Mouse (Mus musculus): ENCODE measurements at regions not wholly inside any gene's neighbourhood (a gene's known extent, or its start where the extent isn't known, plus 50 kb on each side); places are given as distances from the start of the nearest gene placed in this dataset.

GRCm38 (mm10) chr4:140312635-140313034 lies 66.1 kb upstream of the Igsf21 start:
- no peak for DNase-seq (ENCODE audit: low spot score)

GRCm38 (mm10) chr4:140307481-140307880 lies 60.9 kb upstream of the Igsf21 start:
- DNase-seq (ENCODE audit: low spot score) = no peak

DNA sequence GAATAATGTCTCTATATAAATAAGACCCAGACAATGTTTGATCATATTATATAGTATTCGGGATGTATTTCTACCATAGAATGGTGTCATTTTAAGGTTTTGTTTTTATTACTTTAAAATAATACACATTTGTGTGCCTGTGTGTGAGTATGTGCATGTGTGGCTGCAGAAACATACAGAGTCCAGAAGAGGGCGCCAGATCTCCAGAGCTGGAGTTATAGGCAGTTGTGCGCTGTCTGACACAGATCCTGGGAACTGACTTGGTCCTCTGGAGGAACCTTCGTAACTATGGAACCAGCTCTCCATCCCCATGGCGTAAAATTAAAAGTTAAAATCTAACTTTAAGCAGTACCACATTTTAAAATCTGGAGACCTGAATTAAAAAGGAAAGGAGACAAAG lies 58.4 kb upstream of the Igsf21 start:
- no peak for DNase-seq (ENCODE audit: low spot score)

- DNase-seq (ENCODE audit: low spot score) = no peak
Observed at GRCm38 (mm10) chr4:140301661-140302060, 55.1 kb upstream of the Igsf21 start.

- no peak for DNase-seq (ENCODE audit: low spot score)
Observed at GRCm38 (mm10) chr4:140297912-140298620, 51.5 kb upstream of the Igsf21 start.
